Mouse (Mus musculus): ENCODE data around the gene Efcab3.

The Efcab3 gene

DNA sequence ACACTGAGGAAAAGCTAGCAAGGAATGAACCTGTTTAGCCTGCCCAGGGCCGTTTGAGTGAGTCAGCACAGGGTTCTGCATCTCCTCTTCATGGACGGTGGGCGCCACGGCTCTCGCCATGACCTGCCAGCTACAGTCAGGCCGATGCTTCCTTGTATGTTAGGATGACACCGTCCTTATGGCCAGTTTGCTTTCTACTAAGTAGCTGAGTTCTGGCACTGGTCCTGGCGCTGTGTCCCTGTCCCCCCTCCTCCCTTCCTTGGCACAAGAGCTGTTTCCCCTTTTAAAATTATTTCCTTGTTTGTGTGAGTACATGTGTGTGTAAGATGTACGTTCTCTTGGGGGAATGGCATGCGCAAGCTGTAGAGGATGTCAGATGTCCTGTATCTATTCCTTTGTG, 81.8 kb downstream of the Efcab3 start:
- no peak for ATAC-seq (ENCODE audit: insufficient number of reproducible peaks, low FRiP score, low TSS enrichment)

DNA sequence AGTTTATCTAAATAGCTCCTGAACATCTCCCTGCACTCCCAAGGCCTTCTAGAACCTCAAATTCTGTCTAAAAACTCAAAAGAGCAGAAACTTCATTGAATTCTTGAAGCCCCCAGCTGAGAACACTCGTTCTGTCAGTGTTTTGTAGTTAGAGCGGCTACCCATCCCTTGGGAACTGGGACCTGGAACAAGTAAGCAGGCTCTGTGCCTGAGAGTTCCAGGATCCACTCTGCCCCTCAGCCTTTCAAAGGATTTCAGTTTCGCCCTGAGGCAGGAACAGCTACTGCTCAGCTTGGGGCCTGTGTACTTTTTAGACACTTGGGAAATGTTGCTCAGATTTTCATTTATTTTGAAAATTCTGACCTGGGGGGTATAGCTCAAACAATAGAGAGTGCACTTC, 83.2 kb downstream of the Efcab3 start, which contains the start of gene Gm10842:
Gene Gm10842 (plus strand): TSS at position 301 of the 400 bp plus-strand sequence.
- no peak for ATAC-seq (ENCODE audit: insufficient number of reproducible peaks, low FRiP score, low TSS enrichment)

GRCm38 (mm10) chr11:105149353-105149752, 86.0 kb downstream of the Efcab3 start:
- ATAC-seq (ENCODE audit: insufficient number of reproducible peaks, low FRiP score, low TSS enrichment): no peak

GRCm38 (mm10) chr11:105149766-105150165, 86.4 kb downstream of the Efcab3 start:
- ATAC-seq (ENCODE audit: insufficient number of reproducible peaks, low FRiP score, low TSS enrichment): no peak

DNA sequence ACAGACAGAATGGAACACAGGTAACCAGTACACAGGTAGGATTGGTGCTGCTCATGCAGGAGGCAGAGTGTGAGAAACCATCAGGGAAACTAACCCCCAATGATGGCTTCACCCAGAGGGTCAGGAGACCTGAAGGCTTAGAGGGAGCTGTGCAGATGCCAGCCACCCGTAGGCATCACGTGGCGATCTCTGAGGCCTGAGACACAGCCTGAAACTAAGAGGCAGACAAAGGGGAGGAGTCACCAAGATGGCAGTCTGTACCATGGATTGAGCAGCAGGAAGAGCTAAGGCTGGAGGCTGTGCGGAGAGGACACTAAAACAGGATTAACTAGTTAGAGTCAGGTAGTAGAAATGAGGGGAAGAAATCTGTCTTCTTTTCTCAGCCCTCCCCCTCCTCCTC, 87.3 kb downstream of the Efcab3 start:
- no peak for ATAC-seq (ENCODE audit: insufficient number of reproducible peaks, low FRiP score, low TSS enrichment)

GRCm38 (mm10) chr11:105151226-105152016, 88.0 kb downstream of the Efcab3 start:
- ATAC-seq (ENCODE audit: insufficient number of reproducible peaks, low FRiP score, low TSS enrichment): no peak

DNA sequence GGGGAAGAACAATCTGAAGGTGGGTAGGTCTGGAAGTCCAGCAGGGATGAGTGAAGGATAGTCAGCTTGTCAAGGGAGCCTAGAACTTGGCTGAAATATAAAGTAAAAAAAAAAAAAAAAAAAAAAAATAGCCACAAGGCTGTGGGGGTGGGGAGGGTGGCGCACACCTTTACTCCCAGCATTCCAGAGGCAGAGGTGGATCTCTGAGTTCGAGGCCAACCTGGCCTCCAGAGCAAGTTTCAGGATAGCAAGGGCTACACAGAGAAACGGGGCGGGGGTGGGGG, 88.6 kb downstream of the Efcab3 start:
- no peak for ATAC-seq (ENCODE audit: insufficient number of reproducible peaks, low FRiP score, low TSS enrichment)

DNA sequence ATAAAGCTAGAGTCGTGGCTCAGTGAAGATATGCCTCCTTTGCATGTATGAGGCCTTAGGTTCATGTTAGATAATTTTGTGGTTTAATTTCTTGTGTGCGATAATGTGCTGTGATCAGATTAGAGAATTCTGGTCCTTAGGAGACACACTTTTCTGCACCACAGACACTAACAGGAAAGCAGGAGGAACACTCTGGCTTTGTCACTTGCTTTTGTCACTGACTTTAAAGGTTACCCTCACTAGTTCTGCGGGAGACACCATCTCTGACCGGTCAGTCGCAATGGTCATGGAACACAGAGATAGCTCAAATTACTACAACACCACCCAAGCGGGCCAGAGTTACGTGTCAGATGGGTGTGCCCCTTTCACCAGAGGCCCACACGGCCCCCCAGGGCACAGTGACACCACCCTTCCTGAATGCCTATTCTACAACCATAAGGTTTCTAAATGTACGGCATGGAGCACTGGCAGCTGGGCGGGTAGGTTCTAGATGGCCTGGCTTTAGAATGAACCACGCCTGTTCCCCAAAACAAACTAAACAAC, 89.0 kb downstream of the Efcab3 start:
- ATAC-seq (ENCODE audit: insufficient number of reproducible peaks, low FRiP score, low TSS enrichment): no peak

DNA sequence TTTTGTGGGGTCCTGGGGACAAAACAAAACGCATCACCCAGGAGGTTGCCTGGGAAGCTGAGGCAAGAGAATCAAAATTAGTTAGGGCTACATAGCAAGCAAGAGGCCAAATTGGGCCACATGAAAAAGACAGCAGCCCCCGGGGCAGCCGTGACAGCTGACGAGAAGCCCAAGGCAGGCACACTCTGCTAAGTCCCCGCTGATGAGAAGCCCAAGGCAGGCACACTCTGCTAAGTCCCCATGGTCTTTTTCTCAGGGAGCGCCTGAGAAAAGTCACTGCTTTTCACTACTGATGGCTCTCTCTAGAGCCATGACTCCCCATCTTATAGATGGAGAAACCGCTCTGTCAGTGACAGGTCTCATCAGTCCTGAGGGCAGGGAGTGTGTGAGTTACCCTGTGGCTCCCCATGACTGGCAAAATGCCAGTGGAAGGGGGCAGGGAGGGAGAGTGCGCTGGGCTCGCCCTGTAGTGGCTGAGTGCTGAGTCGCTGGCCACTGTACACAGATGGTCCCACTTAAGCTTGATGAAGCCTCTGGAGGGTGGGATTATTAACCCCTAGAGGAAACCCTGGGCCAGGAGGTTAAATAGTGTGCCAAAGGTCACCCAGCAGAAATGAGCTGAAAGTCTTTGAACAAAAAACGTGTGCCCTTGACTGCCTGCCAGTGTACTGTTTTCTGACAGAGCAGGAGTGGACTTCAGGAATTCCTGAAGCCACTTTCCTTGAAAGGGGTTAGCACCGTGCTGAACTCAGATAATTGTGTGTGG, 89.9 kb downstream of the Efcab3 start:
- no peak for ATAC-seq (ENCODE audit: insufficient number of reproducible peaks, low FRiP score, low TSS enrichment)

GRCm38 (mm10) chr11:105155915-105156314, 92.5 kb downstream of the Efcab3 start:
- ATAC-seq (ENCODE audit: insufficient number of reproducible peaks, low FRiP score, low TSS enrichment): no peak

DNA sequence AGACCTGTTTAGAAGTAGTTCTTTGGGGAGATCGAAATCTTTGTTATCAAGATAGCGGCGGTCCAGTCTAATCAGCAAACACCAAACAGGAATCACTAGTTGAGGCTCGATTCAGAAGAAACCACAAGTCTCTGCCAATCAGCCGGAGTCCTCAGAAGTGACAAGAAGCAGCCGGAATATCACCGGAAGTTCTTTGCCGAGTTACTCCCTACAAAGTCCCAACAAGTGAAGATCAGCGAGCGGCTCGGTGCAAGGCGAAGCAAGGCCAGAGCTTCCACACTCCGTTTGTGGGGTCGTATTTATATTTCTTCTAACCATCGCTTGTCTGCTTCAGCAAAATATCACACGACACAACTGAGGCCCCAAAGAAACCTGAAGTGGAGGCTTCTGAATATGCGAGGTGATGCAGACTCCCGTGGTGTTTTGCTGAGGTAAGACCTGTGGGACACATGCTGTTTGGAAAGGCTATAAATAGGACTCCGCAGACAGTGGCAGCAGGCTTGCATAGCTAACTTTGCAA, 93.4 kb downstream of the Efcab3 start:
- ATAC-seq (ENCODE audit: insufficient number of reproducible peaks, low FRiP score, low TSS enrichment): no peak

DNA sequence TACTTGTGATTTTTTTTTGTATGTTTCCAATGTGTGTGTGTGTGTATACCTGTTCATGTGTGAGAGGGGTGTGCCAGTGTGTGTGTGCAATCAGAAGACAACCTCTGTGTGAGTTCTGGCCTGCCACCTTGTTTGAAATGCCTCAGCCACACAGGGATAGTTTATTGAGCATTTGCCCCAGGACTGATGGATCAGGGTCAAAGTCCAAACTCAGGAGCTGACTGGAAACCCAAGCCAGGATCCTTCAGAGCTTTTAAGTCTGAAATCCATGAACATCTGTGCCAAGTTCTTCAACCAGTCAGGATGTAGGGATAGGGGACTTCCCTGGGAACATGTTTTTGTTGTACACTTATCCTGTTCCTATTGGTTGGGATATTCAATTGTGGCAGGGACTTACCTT, 94.7 kb downstream of the Efcab3 start:
- ATAC-seq (ENCODE audit: insufficient number of reproducible peaks, low FRiP score, low TSS enrichment): no peak

- no peak for ATAC-seq (ENCODE audit: insufficient number of reproducible peaks, low FRiP score, low TSS enrichment)
Observed at GRCm38 (mm10) chr11:105159673-105160360, 96.4 kb downstream of the Efcab3 start.

DNA sequence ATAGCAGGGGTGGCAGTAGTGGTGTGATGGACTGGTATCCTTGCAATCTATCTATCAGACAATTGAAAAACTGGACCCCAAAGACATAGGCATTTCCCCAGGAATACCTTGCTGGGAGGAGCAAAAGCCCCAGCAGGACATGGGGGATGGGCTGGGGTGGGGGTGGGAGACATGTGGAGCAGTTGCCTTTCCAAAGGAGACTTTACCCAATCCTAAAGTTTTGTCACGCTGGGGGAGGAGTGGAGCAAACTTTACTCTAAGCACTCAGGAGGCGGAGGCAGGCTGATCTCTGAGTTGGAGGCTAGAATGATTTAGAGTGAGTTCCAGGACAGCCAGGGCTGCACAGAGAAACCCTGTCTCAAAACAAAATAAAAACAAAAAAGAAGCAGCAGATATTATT, 98.0 kb downstream of the Efcab3 start:
- no peak for ATAC-seq (ENCODE audit: insufficient number of reproducible peaks, low FRiP score, low TSS enrichment)

DNA sequence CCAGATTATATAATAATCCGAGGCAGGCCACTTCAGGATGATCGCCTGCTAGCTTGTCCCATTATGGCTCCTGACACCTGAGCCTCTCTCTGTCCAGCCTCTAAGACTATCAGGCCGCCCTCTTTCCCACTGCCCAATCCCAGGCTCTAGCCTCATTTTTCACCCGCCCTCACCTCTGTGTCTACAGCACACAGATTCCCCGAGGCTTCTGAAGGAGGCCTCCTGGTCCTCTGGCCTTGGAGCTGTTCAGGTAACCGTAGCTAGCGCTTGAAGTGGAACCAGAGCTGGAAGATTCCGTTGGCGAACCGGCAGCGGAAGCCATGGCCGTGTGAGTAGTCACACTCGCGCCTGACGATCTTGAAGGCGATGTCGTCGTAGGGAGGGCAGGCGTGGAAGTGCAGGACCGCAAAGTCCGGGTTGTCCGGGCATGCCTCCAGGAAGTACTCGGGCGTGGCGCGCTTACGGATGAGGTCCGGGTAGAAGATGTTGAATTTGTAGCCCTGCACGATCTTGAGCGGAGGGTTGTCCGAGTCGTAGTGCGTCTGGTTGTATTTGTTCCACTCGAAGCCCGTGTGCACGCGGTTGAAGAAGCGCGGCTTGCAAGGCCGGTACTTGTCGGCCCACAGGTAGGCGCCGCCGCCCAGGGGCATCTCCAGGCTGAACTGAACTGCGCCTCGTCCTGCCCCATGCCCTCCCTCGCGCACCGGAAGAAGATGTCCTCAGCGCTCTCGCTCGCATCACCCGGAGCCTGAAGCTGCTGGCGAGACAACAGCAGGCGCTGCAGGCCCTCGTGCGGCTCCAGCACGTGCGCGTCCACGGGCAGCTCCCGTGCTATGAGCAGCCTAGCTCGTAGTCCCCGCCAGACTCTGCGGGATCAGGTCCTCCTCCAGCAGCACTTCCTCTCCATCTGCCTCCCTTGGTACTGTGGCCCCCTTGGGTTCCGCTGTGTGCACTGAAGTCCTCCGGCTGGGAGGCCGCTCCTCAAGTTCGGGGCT, 101.4 kb downstream of the Efcab3 start:
- ATAC-seq (ENCODE audit: insufficient number of reproducible peaks, low FRiP score, low TSS enrichment): no peak

- ATAC-seq (ENCODE audit: insufficient number of reproducible peaks, low FRiP score, low TSS enrichment): no peak
Observed at GRCm38 (mm10) chr11:105166780-105167179, 103.4 kb downstream of the Efcab3 start.
